Mouse (Mus musculus): ENCODE results near the gene Fdxacb1. TPM values are rescaled to one million over a fixed set of nuclear protein-coding genes. Genes with fewer than 3 reads are reported as not detected.
A peak's percentile ranks its signal among the peaks of the same experiment; 100 is the strongest.

The Fdxacb1 gene
- polyA plus RNA-seq (2015; fragmentation: Nextera tagmentation; extraction: Ambion mirVana) = 7.9 and 9.3 TPM in 2 replicates

- peak; percentile 98 for DNase-seq (ENCODE audit: low spot score)
- Histone ChIP-seq H3K27me3 (ENCODE audit: insufficient read depth, low read length) (no peaks in the 10 kb centered on the region), H3K9ac (ENCODE audit: low read depth, low read length) (peak within 1 kb of the TSS; percentile 66), H3K36me3 (ENCODE audit: insufficient read depth, low read length) (0 out of 2 replicates have a peak, but pooled peaks cover 3% of the 10 kb centered on the region), H3K27ac (peak within 1 kb of the TSS; percentile 90), H3K9me3 (replicated peaks; ENCODE audit: low read length) (no peaks in the 10 kb centered on the region), H3K4me1 (replicated peaks; ENCODE audit: insufficient read depth, low read length) (peaks cover 5% of the 10 kb centered on the region; the same call in 1 of the 2 replicates), H3K4me3 (replicated peaks; ENCODE audit: low read depth, low read length) (peak within 1 kb of the TSS; percentile 63), H3K4me2 (ENCODE audit: low read length) (peak within 1 kb of the TSS; percentile 61)
- peak; percentile 96 for ATAC-seq (replicated peaks; ENCODE audit: low FRiP score, low read depth)
- peak; percentile 88 for TF ChIP-seq CTCF (IDR thresholded peaks at IDR 0.05; ENCODE audit: low read depth)
- WGBS = 2% methylated on average over 59 of the region's 59 CpGs
Observed at GRCm38 (mm10) chr9:50768107-50769002, at the start of gene Fdxacb1. Fdxacb1 (plus strand) TSS chr9:50768236.

- Histone ChIP-seq H3K4me3 (replicated peaks; ENCODE audit: low read depth, low read length) (no peak overlapping the region), H3K9me3 (replicated peaks; ENCODE audit: low read length) (no peaks in the 10 kb centered on the region), H3K36me3 (ENCODE audit: insufficient read depth, low read length) (no peaks in the 10 kb centered on the region), H3K4me2 (ENCODE audit: low read length) (no peak overlapping the region), H3K4me1 (replicated peaks; ENCODE audit: insufficient read depth, low read length) (no peaks in the 10 kb centered on the region), H3K9ac (ENCODE audit: low read depth, low read length) (no peak overlapping the region), H3K27ac (no peak overlapping the region), H3K27me3 (ENCODE audit: insufficient read depth, low read length) (no peaks in the 10 kb centered on the region)
- no peak for ATAC-seq (replicated peaks; ENCODE audit: low FRiP score, low read depth)
- no peak for DNase-seq (ENCODE audit: low spot score)
- no peak for TF ChIP-seq CTCF (IDR thresholded peaks at IDR 0.05; ENCODE audit: low read depth)
- WGBS = 59% methylated on average over 4 of the region's 4 CpGs
Observed at GRCm38 (mm10) chr9:50718878-50719277, 49.2 kb upstream of the Fdxacb1 start.

DNA sequence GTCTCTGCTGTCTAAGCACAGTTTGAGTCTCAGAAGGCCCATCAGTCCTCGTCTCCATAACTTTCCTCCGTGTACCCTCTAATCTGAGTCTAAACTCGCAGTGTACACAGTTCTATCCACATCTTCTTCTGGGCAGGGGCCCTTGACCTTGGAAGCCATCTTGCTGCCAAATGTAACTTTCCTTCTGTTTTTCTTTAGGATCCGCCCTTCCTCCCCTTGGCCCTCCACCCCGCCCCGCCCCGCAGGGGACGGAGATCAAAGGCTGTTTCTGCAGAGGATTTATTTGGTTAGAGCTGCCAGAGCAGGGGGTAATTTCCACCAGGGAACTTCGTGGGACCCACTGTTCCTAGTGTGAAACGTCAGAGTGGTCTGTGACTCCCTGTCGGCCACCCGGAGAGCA is 47.0 kb upstream of the Fdxacb1 start:
- TF ChIP-seq CTCF (IDR thresholded peaks at IDR 0.05; ENCODE audit: low read depth) = no peak
- ATAC-seq (replicated peaks; ENCODE audit: low FRiP score, low read depth) (no peak), DNase-seq (ENCODE audit: low spot score) (peak; percentile 26)
- no peaks in the 10 kb centered on the region for H3K36me3 ChIP-seq (ENCODE audit: insufficient read depth, low read length)
- no peak overlapping the region for H3K4me2 ChIP-seq (ENCODE audit: low read length)
- WGBS = 17% methylated on average over 12 of the region's 12 CpGs
- no peak overlapping the region for H3K27ac ChIP-seq
- no peaks in the 10 kb centered on the region for H3K9me3 ChIP-seq (replicated peaks; ENCODE audit: low read length)
- H3K9ac ChIP-seq (ENCODE audit: low read depth, low read length) = no peak overlapping the region
- H3K4me1 ChIP-seq (replicated peaks; ENCODE audit: insufficient read depth, low read length) = 0 out of 2 replicates have a peak, but pooled peaks cover 3% of the 10 kb centered on the region
- no peak overlapping the region for H3K4me3 ChIP-seq (replicated peaks; ENCODE audit: low read depth, low read length)
- H3K27me3 ChIP-seq (ENCODE audit: insufficient read depth, low read length) = no peaks in the 10 kb centered on the region

DNA sequence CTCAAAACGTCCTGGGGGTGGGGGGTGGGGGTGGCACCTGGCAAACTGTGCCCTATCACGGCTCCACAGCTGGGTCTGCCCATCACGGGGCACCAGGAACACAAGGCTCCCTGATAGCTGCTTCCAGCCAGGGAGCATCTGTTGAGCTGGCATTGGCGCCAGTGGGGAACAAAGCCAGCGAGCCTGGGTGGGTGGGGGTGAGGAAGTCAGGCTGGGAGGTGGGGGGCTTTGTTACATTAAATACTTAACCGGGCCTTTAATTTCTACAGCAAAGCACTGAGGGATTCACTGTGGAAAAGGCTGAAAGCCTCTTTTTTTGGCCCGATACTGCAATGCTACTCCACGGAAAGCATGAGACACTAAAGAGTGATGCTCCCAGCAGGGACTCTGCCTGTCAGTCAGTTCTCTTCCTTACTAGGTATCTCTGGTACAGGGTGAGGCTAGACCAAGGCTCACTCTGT is 45.6 kb upstream of the Fdxacb1 start:
- DNase-seq (ENCODE audit: low spot score) = no peak
- Histone ChIP-seq H3K27ac (no peak overlapping the region), H3K27me3 (ENCODE audit: insufficient read depth, low read length) (no peaks in the 10 kb centered on the region), H3K4me3 (replicated peaks; ENCODE audit: low read depth, low read length) (no peak overlapping the region), H3K36me3 (ENCODE audit: insufficient read depth, low read length) (no peaks in the 10 kb centered on the region), H3K9me3 (replicated peaks; ENCODE audit: low read length) (no peaks in the 10 kb centered on the region), H3K4me1 (replicated peaks; ENCODE audit: insufficient read depth, low read length) (0 out of 2 replicates have a peak, but pooled peaks cover 4% of the 10 kb centered on the region), H3K9ac (ENCODE audit: low read depth, low read length) (no peak overlapping the region), H3K4me2 (ENCODE audit: low read length) (no peak overlapping the region)
- ATAC-seq (replicated peaks; ENCODE audit: low FRiP score, low read depth) = no peak
- 55% methylated on average over 8 of the region's 8 CpGs for WGBS
- no peak for TF ChIP-seq CTCF (IDR thresholded peaks at IDR 0.05; ENCODE audit: low read depth)

DNA sequence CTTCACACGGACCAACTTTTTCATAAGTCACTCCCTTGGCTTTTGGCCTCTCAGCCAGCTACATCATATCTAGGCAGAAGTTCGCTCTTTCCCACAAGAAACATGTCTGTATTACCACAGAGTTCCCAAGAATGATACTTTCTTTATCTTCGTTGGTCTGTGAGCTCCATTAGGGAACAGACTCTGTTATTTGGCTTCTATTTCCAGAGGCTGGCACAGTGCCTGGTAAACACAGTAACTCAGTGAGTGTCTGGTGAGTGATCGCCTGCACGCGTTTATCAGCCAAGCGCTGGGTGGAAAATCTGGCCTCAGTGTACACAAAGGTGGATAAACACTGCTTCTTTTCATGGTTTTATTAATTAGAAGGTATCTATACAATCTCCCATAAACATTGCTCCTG is 44.6 kb upstream of the Fdxacb1 start:
- Histone ChIP-seq H3K9me3 (replicated peaks; ENCODE audit: low read length) (no peaks in the 10 kb centered on the region), H3K9ac (ENCODE audit: low read depth, low read length) (no peak overlapping the region), H3K36me3 (ENCODE audit: insufficient read depth, low read length) (no peaks in the 10 kb centered on the region), H3K27me3 (ENCODE audit: insufficient read depth, low read length) (no peaks in the 10 kb centered on the region), H3K4me3 (replicated peaks; ENCODE audit: low read depth, low read length) (no peak overlapping the region), H3K4me2 (ENCODE audit: low read length) (0 out of 2 replicates have a peak overlapping the region, but pooled peaks have one; percentile 21), H3K4me1 (replicated peaks; ENCODE audit: insufficient read depth, low read length) (0 out of 2 replicates have a peak, but pooled peaks cover 5% of the 10 kb centered on the region), H3K27ac (no peak overlapping the region)
- TF ChIP-seq CTCF (IDR thresholded peaks at IDR 0.05; ENCODE audit: low read depth) = no peak
- ATAC-seq (replicated peaks; ENCODE audit: low FRiP score, low read depth) (no peak), DNase-seq (ENCODE audit: low spot score) (peak; percentile 37)
- WGBS = 44% methylated on average over 7 of the region's 7 CpGs

GRCm38 (mm10) chr9:50724147-50724546 is 43.9 kb upstream of the Fdxacb1 start:
- TF ChIP-seq CTCF (IDR thresholded peaks at IDR 0.05; ENCODE audit: low read depth) = no peak
- no peaks in the 10 kb centered on the region for H3K9me3 ChIP-seq (replicated peaks; ENCODE audit: low read length)
- H3K4me1 ChIP-seq (replicated peaks; ENCODE audit: insufficient read depth, low read length) = 0 out of 2 replicates have a peak, but pooled peaks cover 7% of the 10 kb centered on the region
- no peaks in the 10 kb centered on the region for H3K36me3 ChIP-seq (ENCODE audit: insufficient read depth, low read length)
- H3K4me2 ChIP-seq (ENCODE audit: low read length) = no peak overlapping the region
- ATAC-seq (replicated peaks; ENCODE audit: low FRiP score, low read depth) = no peak
- no peak overlapping the region for H3K4me3 ChIP-seq (replicated peaks; ENCODE audit: low read depth, low read length)
- H3K9ac ChIP-seq (ENCODE audit: low read depth, low read length) = no peak overlapping the region
- no peak for DNase-seq (ENCODE audit: low spot score)
- no peak overlapping the region for H3K27ac ChIP-seq
- no peaks in the 10 kb centered on the region for H3K27me3 ChIP-seq (ENCODE audit: insufficient read depth, low read length)
- WGBS = 81% methylated on average over 2 of the region's 2 CpGs
